Mouse (Mus musculus) adrenal gland, adult (tissue): ENCODE measurements around the gene Cir1.

Experiments used
- DNase-seq, 2 experiments: peaks; one replicate each; pipeline ENCODE4 v3.0.0; 2022 to 2023; ENCODE audit warnings: low spot score in 1 of 2; ENCODE audit not compliant: inconsistent age in 2 of 2

Cir1 gene

DNA sequence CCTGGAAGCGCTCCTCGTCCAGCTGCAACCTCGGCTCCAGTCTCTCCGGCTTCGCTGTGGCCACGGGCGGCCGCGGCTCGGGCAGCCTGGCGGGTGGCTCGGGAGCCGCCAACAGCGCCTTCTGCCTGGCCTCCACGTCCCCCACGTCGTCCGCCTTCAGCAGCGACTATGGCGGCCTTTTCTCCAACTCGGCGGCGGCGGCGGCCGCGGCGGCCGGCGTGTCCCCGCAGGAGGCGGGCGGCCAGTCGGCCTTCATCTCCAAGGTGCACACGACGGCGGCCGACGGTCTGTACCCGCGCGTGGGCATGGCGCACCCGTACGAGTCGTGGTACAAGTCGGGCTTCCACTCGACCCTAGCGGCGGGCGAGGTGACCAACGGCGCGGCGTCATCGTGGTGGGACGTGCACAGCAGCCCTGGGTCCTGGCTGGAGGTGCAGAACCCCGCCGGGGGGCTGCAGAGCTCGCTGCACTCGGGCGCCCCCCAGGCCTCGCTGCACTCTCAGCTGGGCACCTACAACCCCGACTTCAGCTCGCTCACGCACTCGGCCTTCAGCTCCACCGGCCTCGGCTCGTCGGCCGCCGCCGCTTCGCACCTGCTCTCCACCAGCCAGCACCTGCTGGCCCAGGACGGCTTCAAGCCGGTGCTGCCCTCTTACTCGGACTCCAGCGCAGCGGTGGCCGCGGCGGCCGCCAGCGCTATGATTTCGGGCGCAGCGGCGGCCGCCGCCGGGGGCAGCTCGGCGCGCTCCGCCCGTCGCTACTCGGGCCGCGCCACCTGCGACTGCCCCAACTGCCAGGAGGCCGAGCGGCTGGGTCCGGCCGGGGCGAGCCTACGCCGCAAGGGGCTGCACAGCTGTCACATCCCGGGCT lies 39.0 kb downstream of the Cir1 start:
- peak in 1 of 2 experiments; percentile 62 for DNase-seq

DNA sequence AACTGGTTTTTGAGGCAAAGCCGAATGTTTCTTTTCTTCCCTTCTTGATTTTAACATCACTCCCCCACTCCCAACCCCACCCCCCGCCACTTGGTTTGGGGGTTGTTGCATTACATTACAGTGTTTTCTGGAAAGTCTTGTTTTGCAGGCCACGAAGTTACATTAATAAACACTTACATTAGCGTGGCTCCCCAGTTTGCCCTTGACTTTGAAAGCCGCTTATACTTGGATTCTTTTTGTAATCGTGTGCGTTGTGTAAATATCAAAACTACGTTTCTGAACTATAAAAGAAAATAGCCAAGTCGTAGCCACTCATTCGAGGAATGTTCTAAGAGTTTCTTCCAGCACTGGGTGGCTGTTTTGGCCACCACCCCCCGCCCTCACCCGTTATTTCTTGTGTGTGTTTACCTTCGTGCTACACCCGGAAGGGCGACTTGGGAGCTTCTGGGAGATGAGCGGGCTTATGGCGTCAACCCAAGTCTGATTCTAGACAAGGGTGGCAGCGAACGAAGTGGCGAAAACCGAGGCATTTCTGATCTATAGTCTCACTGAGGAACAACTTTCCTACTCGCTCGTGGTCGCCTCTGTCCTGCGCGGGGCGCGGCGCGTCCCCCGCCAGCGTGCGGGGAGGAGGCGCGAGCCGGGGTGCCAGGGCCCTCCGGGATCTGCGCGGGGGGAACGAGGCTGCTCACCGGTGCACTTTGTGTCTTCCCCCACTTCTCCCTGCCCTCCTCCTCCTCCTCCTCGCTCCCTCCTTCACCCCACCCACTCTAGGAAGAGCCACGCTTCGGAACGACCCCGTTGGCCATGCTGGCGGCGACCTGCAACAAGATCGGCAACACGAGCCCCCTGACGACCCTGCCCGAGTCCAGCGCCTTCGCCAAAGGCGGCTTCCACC lies 39.9 kb downstream of the Cir1 start:
- peak in 1 of 2 experiments; percentile 76 for DNase-seq

DNA sequence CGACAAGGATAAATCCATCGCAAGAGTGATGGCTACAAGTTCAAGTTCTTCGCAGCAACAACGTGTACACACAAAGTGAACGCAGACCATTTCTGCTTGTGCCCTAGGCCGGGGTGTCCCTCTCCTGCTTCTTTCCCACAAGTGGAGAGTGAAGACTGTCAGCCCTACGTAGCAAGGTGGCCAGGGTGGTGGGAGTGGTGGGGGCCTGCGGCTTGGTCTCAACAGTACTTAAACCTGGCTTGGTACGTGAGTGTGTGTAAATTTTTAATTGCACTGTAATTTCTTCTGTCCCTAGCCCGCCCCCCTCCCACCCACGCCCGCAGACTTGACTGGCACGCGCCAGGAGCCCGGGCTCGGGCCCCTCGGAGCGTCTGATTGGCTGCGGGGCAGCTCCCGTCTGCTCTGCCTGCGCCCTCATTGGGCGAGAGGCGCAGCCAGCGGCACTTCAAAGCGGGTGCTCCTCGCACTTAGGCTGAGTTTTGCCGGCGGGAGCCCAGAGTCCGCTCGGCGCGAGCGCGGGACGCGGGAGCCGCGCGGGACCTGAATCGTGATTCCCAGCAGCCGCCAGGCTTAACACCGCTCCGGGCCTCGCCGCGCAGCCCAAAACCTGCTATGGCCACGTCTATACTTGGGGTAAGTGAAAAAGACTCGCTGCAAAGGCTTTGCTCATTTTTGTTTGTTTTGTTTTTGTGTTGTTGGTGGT lies 40.9 kb downstream of the Cir1 start, which contains the start of gene Sp9:
Gene Sp9, plus strand, starts transcription at position 467 of the 703 bp plus-strand sequence.
- peak; percentile 29 to 71 for DNase-seq

DNA sequence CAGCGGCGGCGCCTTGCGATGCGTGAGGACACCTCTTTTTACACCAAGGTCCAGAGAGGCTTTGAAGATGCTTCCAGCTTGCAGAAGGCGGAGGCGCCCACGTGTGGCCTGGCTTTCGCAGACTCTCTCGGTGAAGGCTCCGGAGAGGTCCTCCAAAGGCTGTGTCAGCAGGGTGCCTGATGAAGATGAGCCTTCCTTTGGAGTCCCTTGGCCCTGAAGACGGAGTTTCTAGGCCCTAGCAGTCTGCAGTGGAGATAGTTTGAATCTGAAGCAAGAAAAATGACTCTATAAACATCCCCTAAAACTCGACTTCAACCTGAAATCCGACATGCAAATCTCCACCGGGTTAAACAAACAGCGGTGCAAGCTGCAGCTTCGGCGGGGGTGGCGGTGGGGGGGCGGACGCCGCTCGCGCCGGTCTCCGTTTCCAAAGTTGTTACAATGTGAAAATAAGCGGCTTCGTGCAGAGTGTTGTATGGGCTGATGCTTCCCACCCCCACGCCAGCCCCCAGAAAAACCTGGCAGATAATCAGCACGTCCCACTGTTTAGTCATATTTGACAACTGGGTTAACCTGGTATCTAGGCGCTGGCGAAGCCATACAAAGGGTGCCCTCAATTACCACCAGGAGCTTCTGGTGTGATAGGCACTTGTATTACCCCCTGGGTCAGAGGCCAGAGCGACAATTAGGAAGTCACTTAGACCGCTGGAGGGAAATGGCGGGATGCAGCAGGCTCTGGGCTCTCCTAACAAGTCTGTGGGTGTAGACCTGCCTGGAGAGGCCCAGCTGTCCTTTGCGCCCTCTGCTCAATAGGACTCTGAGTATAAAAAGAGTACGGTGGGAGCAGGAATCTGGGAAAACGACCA lies 41.7 kb downstream of the Cir1 start:
- peak in 1 of 2 experiments; percentile 57 for DNase-seq

DNA sequence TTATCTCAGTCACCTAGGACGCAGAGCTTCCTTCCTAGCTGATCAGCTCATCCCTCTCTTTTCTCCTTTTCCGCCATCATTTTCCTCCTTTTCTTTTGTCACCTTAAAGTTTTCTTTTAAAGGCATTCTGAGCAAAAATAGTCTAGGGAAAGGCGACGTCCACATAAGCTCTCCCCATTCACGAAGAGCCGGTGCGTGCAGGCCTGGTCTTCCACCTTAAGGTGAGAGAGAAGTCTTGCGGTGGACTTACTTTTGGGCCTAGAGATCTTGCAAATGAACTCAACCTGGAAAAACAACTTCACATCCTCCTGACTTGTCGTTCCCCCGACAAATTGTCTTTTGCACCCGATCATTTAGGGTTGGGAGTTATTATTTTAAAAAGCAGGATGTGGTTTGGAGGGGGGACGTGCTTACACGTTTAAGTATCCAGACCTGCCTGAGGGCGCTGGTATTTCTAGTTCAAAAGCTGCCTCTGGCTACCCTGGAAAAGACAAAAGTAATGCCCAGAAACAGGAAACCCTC lies 42.4 kb downstream of the Cir1 start:
- DNase-seq = no peak

DNA sequence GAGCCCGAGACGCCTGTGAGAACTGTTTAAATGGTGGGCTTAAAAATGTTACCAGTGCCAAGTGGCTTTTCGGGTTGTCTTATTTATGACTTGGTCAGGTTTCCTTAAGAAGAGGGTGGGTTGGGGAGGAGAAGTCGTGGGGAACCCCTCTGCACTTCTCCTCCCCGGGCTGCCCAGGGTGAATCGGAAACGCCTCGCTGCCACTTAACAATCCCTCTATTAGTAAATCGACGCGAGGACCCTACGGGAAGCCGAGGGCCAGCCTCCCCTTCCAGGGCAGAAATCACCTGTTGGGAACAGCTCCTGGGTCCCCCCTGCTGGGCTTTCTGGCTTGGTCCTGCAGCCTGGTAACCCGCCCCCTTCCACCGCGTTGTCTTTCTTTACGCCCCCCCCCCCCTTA lies 42.8 kb downstream of the Cir1 start:
- no peak for DNase-seq

DNA sequence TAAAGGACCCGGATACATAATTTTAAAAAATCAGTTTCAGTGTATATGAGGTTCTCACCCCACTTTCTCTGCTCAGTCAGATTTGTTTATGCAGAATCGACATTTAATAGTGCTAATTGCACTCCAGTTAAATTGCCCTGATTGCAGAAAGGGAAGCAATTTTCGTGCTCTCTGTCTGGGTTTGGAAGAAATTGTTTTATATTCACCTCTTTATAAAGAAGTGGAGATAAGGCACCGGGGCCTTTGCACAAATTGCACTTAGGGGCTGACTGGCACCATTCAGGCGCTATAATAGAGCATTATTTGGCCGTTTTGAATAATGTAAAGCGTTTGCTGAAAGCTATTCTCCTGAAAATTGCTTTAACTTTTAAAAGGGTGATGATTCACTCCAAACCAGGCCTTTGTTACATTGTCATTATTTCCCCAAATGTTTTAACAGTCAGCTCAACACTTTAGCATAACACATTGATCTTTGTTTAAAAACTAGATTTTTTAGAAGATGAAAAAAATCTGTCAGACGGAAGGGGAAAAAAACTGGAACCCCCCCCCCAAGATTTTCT lies 43.6 kb downstream of the Cir1 start:
- DNase-seq = peak in 1 of 2 experiments; percentile 30

DNA sequence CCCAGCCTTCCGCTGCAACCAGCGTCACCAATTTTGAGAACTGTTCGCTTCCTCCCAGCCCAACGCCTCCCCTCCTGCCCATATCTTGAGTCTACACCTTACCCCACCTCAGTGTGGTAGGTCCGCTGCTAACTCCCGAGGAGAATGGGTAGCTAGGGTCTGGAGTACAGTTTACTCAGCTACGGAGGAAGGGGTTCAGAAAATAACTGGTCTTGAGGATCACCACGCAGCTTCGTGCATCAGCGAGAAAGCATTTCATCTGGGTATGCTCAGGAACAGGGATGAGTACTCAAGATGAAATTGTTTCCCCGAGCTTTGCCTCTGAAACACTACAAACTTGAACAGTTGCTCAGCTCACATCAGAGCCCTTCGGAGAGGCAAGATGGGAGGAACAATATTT lies 44.2 kb downstream of the Cir1 start:
- DNase-seq = peak in 1 of 2 experiments; percentile 29

DNA sequence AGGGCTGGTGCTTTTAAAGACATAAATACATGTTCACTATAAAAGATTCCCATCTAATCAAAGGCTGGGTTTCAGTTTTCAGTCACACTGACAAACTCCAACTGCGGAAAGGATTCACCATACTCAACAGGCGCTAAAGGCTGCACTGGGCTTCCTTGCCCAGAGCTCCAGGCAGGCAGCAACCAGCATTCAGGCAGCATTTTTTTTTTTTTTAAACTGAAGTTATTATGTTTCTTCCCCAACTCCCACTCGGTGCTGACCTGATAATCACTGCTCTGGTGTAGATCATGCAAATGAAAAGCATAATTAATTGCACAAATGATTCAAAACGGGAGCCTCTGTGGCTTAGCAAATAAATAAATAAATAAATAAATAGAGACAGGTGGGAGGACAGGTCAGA lies 44.7 kb downstream of the Cir1 start:
- peak in 1 of 2 experiments; percentile 15 for DNase-seq

DNA sequence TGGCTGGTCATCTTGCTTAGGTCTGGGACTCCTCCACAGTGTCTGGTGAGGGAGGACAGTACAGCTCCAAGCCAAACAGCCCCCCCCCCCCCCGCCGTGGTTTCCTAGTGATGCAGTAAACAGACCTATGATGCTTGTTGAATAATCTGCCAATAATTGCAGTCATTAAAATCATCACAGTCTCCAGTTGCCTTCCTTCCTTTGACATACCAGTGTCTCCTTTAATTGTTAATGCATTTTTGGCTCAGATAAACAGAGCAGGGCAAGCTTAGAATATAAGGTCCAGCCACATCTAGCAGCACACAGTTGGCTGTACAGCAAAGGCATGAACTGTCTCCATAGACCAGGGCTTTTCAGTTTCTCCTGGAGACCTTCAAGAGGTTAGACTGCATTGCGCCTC lies 45.3 kb downstream of the Cir1 start:
- DNase-seq = no peak

DNA sequence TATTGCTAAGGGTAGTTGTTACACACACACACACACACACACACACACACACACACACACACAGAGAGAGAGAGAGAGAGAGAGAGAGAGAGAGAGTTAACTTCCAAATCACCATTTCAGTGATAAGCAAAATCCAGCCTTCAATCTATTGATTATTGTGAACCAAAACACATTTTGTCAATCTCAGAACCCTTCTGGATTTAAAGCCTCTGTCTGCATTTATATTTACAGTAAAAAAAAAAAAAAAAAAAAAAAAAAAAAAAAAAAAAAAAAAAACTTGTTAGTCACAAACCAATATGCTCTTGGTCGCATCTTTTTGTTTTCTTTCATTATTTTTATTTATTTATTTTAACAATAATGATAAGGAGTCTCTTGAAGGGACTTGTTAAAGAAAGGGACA lies 45.9 kb downstream of the Cir1 start:
- DNase-seq = no peak

DNA sequence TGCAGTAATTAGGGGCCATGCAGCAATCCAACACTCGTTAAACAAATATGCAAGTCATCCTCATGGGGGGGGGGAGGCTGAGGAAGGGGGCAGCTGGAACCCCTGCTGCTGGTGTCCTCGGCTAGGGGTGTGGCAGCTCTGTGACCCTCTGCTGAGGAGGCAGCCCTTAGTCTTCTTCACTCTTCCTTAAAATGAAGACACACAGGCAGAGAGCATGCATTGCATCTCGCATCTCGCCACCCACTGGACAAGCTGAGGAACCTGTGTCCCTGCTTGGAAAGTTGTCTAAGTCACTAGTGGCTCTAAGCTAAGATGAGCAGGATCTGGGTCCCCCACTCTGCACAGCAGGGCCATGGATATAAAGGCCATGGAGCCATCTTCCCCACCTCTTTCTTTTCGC lies 46.5 kb downstream of the Cir1 start:
- DNase-seq = peak in 1 of 2 experiments; percentile 15

DNA sequence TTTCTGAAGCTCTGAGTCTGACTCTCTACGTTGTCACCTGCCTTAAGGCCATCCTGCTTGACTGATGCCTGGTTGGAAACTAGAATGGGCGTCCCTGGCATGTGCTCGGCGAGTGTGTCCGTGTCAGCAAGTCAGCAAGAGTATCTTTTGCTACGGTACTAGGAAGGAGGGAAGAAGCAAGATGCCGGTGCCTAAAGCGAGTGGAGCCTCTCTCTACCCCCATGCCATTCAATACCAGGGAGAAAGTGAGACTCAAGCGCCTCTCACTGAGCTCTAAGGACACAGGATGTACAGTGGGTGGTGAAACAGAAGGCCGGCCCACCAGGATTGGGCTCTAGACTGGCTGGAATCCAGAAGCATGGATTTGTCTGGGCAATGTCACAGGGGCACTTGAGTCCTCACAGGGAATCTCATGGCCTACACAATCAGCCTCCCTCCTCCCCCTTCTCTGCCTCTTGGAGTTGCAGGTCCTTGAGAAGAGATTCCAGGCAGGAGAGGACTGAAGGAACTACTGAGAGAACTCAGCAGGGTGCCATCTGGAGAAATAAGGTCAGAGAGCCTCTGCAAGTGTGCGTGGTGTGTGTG lies 47.8 kb downstream of the Cir1 start:
- DNase-seq = peak in 1 of 2 experiments; percentile 15

DNA sequence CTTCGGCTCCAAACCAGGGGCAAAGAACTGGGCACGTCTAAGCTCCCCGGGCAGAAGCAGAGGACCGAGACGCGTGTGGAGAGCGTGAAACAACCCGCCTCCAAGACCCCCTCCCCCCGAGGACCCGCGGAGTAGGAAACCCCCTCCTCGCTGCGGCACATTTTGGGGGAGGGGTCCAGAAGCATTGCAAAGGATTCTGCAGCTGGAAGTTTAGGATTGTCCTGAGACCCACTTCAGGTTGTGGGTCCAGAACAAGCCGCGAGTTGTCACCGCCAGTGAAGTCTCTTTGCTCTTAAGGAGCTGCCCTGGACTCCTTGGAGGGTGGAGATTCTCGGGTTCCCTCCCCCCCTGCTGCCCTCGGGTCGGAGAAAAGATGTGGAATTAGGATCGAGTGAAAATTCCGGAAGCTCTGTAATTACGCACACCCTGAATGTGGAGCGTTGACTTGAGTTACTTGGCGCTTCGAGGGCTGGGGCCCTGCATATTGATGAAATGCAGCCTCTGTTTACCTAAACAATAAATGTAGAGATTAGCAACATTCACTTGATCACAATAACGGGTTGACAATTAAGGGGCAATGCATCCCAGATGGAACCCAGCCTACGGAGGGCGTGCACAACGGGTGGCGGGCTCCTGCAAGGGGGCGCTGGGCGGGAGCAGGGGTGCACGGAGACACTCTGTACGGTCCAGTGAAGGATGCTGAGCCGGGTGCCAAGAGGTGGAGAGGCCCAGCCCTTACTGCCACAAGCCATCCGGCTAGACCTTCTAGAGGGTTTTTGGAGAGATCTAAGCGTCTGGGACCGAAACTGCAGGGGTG lies 48.5 kb downstream of the Cir1 start:
- DNase-seq = peak in 1 of 2 experiments; percentile 30

DNA sequence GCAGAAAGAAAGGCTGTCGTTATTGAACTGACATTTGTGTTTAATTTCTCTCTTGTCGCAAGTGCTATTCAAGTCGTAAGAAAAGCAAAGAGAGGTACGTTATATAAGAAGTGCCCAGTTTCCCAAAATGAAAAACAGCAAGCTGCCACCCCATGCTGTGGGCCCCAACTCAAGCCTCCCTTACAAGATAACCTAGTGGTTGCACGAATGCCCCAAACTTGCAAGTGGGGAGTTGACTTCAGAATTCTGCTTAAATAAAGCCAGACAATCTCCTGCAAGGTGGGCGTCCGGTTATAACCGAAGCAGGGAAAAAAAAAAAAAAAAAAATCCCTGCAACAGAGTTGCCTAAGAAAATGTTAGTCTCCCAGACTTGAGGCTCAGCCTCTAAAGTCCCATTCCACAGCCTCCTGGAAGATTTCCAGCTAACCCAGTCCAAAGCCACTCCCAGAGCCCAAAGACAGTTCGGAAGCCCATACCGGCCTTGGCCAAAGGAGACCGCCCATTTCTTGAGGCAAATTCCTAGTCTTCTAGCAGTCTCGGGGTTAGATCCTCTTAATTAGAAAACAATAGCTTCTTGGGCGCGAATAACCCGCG lies 49.2 kb downstream of the Cir1 start:
- peak in 1 of 2 experiments; percentile 31 for DNase-seq

DNA sequence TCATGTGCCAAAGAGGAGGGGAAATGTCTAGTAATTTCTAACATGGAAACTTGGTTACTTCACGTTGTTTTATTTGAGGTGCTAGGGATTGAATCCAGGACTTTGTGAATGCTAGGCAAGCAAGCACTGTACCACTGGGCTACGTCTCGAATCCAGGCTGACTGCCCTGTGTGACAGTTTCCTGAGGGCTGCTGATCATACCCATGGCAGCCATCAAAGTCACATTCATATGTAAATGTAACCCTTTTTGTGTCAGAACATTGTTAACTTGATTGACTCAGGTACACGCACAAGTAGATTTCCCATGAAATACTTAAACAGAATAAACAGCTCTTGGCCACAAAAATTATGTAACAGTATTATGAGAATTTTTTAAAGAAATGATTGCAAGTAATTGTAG lies 63.8 kb downstream of the Cir1 start:
- DNase-seq = no peak

DNA sequence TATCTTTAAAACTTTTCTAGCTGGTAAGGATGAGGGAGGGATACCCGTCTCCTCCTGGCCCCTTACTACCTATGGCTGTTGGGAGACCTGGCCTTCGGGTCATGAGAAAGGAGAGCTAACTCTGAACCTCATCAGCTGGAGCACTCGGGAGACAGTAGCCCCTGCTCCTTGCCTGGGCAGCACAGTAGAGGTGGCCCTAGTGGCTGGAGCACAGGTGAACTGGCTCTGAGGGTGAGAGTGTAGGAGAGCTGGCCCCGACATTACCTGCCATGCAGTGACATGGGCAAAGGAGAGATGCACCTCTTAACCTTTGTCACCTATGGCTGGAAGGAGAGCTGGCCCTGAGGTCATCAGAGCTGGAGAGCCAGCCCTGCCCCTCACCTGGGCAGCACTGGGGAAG lies 71.2 kb downstream of the Cir1 start:
- no peak for DNase-seq
